Mouse (Mus musculus) retina, postnatal 1 day (tissue): ENCODE data around the gene Ppp5c.
A peak's percentile ranks its signal among the peaks of the same experiment; 100 is the strongest.

ENCODE experiments used
- DNase-seq: peaks from one replicate; pipeline ENCODE4 v3.0.0-alpha.2; 2012

The Ppp5c gene

DNA sequence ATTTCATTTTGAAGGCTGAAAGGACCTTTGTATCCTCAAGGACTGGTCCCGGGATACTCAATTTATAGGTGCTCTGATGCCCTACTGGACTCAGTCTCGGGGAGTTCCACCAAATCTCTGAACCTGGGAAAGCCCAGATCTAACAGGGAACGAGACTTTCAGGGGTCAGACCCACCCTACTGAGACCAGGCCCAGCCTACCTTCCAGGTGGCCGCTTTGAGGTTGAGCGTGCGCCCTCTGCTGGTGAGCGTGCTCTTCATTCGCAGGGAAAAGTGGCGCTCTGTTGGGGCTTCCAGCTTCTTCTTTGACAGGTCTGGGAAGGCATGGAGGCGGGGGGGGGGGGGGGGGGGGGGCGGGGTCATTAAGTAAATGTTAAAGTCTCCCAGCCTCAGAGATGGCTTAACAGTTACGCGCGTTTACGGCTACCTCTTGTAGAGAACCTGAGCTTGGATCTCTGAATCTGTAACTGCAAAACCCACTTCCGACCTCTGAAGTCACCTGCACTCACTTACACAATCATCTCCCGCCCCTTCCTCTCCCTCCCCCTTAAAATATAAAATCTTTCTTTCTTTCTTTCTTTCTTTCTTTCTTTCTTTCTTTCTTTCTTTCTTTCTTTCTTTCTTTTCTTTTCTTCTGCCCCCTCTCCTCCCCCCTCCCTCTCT is 23.3 kb upstream of the Ppp5c start:
- DNase-seq: peak; percentile 81

DNA sequence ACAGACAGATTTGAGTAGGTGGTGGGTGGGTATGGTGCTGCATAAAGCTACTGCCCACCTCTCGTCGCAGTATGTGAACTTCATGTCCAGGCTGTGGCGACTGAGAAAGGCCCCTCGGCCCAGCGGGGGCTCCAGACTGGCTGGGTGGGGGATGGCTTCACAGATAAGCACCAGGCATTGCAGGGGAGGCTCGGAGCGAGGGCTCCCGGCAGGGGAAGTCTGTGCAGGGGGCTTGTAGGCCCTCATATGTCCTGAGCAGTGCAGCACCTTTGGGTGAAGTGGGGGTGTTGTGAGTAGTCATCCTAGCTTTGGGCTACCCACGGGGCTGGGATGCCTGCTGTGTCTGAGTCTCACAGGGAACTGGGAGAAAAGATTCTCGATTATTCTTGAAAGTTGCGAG is 22.8 kb upstream of the Ppp5c start:
- DNase-seq: no peak

DNA sequence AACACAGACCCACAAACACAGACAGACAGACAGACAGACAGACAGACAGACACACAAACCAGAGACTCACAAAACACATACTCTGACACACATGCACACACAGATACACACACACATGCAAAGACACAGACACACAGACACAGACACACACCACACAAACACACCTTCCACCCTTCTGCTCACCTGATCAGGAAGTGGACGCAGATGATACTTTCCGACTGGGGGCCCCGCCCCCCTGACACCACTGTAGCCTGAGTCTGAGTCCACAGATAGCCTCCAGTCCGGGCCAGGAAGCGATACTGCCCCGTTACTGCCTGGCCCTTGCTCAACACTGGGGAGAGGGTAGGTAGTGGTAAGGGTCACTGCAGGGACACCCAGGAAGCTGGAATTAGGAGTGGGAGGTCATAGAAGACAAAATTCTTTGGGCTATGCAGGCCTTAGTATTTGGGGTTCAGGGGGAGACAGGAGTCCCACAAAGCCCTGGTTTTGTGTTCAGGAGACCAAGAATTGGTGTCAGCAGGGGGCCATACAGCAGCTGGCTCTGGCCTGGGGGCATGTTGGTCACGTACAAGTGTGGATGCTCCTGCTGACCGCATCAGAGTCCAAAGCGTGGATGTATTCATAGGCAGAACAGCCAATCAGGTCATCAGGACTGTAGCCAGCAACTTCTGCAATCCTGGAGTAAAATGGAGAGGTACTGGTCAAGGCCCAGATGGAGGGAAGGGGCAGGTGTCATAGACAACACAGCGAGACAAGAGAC is 20.9 kb upstream of the Ppp5c start:
- DNase-seq: no peak

DNA sequence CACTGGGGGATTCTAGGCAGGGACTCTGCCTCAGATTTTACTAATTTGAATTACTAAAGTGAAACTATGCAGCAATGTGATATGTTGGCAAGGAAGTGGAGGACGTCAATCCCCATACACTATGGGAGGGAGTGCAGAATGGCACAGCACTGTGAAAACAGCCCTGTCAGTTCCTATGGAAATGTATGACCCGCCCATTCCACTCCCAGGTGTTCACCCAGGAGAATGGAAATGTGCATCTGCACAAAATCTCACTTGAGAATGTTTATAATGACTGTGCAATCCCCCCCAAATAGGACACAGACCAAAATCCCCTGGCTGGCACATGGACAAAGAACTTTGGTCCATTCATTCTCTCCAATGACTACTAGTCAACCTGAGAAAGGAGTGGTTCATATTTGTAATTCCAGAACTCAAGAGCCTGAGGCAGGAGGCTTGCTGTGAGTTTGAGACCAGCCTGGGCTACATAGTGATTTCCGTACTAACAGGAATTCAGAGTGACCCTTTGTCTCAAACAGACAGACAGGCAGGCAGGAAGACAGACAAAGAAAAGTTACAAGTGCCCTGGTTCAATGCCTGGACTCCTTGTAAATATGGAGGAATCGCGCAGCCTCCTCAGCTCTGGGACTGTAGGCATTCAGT is 19.4 kb upstream of the Ppp5c start:
- no peak for DNase-seq

DNA sequence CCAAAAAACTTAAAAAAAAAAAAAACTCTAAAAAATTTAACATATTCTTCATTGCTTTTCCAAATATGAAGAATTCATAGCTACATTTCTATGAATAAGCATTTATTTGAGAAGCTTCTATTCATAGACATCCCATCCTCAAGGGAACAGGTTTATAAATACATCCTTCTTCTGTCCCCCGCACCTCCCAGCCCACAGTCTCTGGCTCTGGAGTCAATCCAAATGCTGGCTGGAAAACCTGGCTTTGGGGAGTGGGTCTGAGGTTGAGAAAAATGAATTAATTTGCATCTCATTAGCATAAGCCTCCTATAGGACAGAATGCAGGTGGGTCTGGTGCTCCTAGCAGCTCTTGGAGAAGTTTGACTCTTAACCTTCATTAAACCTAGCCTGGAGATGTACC is 18.0 kb upstream of the Ppp5c start:
- no peak for DNase-seq

DNA sequence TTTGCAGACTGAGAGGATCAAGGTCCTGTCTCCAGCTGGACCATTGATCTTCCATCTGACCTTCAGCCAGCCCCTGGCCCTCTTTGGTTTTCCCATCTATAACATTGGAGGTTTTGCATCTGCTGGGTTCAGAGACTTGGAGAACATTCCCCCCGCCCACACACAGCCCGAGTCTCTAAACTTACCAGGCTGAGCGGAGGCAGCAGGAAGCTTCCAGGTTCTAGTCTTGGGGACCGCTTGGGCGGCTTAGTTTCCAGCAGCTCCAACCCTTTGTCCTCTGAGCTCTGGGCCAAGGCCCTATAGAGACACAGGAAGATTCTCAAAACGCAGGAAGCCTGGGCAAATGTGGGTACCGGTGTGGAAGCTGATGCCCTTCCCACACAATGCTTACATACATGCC is 11.6 kb upstream of the Ppp5c start:
- no peak for DNase-seq

DNA sequence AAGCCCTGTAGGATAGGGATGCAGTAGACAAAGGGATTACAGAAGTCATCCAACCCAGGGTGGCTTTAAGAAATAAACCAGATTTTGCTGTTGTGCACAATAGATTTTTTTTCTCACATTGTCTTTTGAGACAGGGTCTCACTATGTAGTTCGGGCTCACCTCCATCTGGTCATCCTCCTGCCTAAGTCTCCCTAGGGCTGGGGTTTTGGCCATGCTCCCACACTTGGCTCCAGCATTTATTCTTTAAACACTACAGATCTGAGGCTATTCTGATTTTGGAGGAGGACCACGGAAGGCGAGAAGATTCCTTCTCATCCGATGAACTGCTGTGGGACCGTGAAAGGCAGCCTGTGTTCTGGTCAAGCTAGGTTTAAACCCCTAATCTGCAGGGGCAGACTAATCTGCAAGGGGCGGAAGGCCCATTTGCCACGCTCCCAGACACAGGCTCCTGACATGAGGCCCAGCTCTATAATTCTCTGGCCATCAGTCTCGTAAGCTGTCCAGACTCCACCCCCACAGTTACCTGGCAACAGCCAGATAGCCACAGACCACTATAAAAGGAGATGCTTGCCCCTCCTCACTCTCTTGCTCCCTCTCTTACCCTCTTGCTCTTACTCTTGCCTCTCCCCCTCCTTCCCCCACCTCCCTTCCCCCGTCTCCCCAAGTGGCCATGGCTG is 10.4 kb upstream of the Ppp5c start:
- DNase-seq: peak; percentile 80

DNA sequence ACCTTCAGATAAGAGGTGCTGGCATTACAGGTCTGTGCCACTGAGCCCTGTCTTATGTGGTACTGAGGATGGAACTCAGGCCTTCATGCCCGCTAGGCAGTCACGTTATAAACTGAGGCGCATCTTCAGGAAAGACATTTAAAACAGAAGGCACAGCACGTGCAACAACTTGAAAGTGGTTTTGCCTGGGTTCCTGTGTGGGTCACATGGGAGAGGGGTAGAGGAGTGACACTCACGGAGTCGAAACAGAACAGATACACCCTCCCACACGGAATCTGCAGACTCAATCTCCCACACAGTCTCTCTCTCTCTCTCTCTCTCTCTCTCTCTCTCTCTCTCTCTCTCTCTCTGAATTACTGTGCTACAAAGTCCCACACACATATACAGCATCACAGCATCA is 2.5 kb upstream of the Ppp5c start:
- no peak for DNase-seq

DNA sequence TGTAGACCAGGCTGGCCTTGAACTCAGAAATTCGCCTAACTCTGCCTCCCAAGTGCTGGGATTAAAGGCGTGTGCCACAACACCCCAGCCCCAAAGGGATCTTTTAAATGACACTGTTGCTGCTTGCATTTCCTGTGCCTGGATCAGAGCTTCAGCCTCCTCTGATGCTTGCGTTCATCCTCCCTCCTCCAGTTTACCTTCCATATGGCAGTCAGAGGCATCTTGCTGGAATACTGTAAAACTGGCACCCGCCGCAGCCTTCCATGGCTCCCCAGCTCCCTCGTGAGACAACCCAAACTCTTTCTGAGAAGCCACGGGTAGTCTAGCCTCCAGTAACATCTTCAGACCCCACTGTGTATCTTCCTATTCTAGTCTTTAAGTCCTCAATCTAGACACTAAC is 1.2 kb upstream of the Ppp5c start:
- DNase-seq: no peak

DNA sequence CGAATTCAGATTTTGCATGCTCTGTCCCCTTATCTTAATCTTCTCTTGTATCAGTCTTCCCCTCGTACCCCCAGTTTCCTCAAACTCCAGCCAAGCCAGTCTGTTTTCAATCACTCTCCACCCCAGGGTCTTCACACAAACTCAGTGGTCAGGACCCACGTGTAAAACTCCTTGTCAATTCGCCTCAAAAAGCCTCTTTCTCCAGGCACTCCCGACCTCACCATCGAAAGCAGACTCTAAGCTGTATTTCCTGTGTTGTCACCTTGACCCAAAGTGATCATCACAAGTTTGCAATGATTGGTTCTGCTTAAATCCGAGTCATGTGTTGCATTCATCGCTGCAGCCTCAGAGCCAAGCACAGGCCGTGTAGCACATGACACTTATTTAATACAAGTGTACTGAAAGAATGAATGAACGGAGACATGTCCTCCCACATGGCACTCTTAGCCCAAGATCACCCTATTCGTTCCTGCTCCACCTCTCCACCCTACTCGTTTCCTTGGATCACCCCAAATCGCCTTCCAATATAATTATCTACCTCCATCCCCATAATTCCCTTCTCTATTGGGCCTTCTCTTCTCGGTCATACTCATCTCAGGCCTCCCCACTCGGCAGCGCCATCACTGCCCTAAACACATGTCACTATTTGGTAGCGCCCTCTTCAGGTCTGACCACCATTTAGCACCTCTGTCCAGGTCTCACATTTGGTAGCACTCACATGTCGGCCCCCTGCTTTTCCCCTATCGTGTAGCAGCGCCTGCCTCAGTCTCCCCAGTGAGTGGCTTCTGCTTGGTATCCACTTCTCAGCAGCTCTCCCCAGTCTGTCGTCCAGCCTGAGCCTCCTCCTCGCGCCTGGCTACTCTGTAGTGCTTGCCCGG is 775 bp downstream of the Ppp5c start:
- peak; percentile 85 for DNase-seq

DNA sequence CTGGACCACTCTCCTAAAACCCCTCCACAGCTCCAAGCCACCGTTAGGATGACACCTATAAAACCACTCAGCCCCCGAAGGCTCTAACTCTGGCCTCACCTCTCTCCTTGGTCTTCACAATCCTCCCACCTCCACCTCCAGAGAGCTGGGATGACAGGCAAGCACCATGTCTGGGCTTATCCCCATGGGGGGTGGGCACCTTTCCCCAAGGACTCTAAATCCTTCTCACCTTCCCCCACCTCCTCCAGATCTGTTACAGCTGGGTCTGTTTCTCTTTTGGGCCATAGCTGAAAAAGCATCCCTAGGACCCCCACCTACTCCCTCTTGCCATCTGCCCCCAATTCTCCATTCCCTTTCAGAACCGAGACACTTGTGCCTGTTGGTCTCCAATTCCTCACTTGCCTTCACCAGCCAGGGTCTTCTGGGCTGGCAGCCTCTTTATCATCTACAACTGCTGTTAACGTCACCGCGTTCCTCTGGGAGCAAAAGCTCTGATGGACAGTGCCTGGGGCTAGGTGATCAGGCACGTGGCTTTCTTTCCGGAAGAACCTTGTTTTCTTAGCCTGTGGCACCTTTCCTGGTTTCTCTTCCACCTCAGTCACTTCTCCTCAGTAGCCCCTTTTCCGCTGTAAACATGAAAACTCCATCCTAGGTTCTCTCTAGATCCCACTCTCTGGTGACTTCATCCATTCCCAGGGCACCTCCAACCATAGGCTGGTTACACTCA is 1.7 kb downstream of the Ppp5c start:
- no peak for DNase-seq

DNA sequence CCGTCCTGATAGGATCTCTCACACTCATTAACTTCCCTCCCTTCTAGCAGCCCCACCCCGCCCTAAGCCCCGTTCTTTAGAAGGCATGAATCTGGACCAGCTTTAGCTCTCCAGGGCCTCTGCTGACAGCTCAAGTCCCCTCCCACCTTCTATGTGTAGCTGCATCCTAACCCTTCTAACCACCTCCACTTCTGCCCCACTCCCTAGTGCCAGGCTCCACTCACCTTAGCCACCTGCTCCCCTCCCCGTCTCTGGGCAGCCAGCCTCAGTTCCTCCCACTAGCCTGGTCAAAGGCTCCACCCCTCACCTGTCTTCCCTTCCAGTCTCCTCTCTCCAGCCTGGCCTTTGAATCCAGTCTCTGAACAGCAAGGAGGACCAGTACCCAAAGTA is 2.2 kb downstream of the Ppp5c start:
- no peak for DNase-seq

DNA sequence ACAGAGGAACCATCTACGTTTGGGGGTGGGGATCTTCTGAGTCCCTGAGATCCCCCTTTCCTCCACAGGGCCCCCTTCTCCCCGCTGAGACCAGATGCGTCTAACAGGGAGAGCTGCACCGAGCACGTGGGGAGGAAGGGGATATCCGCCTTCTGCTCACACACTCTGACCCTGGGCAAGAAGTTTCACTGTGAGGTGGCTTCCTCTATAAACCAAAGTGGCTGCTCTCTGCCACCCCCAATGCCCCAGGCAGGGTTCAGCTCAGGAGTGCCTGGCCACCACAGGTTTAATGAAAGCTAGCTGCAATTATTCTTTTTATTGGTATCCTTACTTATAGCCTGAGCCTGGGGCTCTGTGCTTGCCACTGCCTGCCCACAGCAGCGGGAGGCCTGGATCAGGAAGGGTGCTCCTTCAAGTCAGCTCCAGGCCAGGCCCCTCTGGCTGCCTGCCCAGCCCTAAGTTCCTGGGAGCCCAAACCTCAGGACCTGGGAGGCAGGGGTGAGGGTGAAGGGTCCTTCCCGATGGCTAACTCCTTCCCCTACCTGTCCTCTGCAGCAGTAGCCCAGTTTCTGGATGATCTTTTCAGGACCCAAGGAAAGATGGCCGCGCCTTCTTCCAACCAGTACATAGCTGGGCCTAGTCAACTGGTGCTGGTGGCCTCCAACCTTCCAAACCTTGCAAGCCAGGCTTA is 2.8 kb downstream of the Ppp5c start:
- DNase-seq: no peak

DNA sequence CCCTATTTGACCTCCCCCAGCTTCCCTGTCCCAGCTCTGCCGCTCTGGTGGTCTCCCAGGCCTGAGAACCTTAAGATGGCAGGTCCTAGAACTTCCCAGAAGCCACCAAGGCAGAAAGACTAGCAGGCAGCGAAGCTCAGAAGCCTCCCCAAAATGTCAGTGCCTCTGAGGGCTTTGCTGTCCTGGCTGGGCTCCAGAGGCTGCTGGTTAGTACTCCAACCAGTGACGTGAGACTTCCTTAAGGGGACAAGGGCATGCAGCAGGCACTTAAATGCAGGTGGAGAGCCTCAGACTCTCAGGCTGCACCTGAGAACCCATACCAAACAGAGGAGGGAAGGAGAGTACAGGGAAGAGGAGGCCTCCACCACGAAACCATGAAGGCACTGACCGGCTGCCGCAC is 3.6 kb downstream of the Ppp5c start:
- no peak for DNase-seq

DNA sequence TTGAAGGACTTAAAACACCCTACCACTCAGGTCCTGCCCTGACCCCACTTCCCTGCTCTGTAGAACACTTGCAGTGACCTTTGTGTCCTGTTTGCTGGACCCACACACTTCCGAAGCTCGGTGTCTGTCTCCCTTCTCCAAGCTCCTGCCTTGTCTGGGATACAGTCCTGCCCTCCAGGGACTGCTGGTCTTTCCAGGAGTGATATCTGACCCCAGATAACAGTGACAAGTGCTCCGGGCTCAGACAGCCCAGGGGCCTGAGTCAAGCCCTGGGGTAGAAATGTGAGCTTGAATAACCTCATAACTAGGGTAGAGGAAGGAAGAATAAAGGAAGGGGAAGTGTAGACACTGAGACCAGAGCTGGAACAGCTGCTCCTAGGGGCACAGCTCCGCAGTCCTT is 4.0 kb downstream of the Ppp5c start:
- DNase-seq: no peak

DNA sequence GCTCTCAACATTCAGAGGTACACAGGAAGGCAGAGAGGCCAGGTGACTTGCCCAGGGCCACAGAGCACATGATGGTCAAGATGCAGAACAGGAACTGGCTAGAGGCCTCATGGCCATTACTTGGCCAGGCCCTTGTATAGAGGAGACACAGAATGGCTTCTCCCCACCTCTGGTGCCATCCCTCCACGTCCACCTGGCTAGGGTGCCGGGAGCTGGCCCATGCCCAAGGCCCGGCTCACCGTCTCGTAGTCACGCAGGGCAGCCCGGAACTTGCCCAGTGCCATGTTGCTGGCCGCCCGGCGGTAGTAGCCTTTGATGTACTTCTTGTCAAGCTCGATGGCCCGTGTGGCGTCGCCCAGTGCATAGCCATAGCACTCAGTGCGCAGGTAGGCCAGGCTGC is 5.5 kb downstream of the Ppp5c start:
- no peak for DNase-seq

DNA sequence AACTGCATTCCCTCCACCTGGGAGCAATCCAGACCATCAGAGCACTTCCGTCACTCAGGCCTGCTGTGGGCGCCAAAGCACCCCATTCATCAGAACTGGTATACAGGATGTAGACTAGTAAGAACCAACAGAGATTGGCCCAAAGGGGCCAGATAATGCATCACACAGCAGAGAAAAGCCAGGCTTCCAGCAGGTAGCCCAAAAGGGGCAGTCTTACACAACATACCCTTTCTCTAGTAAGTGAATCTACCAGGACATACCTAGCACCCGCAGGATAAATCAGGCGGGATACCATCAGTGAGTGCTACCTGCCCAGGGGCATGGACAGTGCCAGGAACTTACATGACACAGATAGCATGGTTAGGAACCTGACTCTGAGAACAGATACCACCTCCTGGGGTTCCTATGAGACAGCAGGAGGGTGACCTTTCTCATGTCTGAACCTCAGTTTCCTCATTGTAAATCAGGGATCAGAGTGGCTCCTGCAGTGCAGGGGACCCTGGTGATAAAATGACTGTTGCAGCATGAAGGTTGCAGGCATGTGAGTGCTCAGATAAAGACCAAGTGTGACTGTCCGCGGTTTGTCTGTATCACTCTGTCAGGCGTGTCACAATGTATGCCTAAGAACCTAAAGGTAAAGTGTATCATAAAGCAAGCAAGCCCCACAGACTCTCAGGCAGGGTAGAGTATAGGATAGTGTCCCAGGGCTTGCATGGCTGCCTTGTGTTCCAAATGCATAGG is 8.1 kb downstream of the Ppp5c start:
- no peak for DNase-seq

DNA sequence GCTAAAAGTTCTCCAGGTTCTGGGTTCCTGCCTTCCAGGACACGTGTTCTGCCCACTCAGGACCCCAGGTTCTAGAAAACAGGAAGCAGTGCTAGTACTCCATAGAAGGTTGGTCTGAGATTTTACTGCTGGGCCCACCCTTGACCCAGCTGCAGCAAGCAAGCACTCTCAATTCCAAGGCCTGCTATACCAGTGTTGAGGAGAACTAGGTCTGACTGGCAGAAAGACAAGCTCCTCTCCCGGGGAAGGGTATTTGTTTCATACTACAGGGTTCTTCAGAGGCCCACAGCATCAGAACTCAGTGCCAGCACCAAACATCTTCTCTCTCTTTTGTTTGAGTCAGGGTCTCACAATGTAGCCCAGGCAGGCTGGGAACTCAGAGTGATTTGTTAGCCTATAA is 9.8 kb downstream of the Ppp5c start:
- DNase-seq: no peak

DNA sequence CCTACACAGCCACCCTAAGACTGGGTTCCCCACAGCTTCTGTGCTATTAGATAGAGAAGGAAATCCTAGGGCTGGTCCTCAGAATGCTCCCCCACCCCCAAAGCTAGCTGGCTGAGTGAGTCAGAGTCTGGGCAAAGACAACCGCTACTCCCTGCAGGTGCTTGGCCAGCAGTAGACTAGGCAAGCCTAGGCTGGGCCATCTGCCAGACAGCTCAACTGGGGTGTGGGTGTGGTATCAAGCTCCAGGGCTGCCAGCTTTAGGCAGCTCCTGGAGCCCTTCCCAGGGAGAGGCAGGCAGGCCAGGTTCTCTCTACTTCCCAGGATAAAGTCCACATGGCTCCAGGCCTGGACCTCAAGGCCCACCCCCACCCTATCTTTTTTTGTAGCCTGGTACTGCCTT is 10.7 kb downstream of the Ppp5c start:
- DNase-seq: no peak

DNA sequence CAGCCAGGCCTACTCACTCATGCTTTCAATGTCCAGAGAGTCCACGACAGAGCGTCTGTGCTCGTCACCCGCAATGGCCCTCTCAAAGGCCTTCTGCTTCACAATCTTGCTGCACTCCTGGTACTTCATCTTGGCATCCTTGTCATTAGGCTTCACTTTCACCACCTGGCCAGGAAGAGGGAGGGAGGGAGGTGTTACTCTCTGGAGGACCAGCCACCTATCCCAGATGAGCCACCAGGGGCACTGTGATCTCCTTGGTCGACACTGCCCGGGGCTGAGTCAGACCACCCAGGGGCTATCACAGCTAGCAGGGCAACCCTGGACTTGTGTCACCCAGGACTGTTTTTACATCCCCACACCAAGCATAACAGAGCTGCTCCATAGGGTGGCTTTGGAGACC is 12.3 kb downstream of the Ppp5c start:
- DNase-seq: no peak
